Mouse (Mus musculus) left cerebral cortex, postnatal 10 days (tissue): Measurements from ENCODE around the gene Olfr305. TPM values are rescaled to one million over a fixed set of nuclear protein-coding genes. Genes with fewer than 3 reads are reported as not detected.
"Not testable (repeated sequence)": the region's sequence is repeated elsewhere in the genome, so short reads cannot be mapped to it uniquely, and the experiment has no call there.

Source experiments
- DNase-seq, 2 experiments: peaks; one replicate each; pipeline ENCODE4 v3.0.0; 2021 to 2022; ENCODE audit warnings: low spot score in 2 of 2, mixed read lengths in 1 of 2; ENCODE audit errors: extremely low spot score in 1 of 2
- intact Hi-C: fragments of 180-260 bp; cut with DNase I; formaldehyde crosslinking; loops from one replicate; pipeline ENCODE4 v1.15.1; 2025
- total RNA-seq, 2 experiments: library from RNA; stranded (reverse); gene quantifications; 2 replicates each; pipeline ENCODE4 v1.2.3; 2021

Gene Olfr305
- total RNA-seq = not detected

DNA sequence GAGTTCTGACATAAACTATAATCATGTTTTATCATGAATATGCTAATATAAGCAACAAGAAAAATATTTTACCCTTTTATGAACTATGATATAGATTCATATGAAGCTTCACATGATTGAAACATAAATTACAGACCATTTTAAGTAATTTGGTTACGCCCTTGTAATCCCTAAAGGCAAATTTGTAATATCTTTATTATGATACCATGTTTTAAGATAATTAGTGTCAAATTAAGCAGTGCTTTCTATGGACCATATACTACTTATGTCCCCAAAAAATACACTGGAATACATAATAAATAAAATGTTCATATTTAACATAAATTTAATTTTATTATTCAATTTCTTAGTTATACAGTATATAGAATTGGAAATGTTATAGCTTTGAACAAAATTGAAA, at the start of gene Olfr305:
Gene Olfr305, minus strand, starts transcription at position 101 of the 400 bp plus-strand sequence.
- intact Hi-C loops = no loop called here
- DNase-seq = no peak

DNA sequence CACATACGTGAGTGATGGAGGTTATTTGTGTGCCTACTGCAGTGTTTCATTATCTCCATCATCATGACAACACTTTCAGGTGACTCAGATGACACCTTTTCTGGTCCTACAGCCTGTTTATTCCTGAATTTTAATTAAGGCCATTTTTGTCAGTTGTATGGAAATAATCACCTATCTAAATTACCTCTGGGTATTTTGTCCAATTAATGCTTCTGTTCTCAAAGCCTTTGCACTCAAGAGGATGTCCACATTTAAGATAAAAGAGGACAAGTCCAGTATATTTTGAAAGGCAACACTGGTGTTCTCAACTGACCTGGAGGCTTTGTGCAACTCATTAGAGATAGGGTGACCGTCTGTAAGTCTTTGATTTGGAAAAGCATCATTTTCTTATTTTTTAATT, 36.8 kb upstream of the Olfr305 start, which contains the start of gene Olfr301:
Gene Olfr301, plus strand, starts transcription at position 301 of the 400 bp plus-strand sequence.
- intact Hi-C loops = no loop called here

GRCm38 (mm10) chr7:86397689-86398088, 31.0 kb upstream of the Olfr305 start, which contains the start of gene Olfr303:
Gene Olfr303 (minus strand): TSS chr7:86397789.
- intact Hi-C loops = no loop called here
- DNase-seq = no peak

More for the DNA sequence above, 36.8 kb upstream of the Olfr305 start, which contains the start of gene Olfr301:
- no peak for DNase-seq

- DNase-seq = no peak
- intact Hi-C loops = no loop called here
These were observed 19.8 kb upstream of the Olfr305 start, which contains the start of gene Olfr304 for GRCm38 (mm10) chr7:86386558-86386957. Gene Olfr304 (minus strand): TSS chr7:86386658.

- intact Hi-C loops = no loop called here
- no peak for DNase-seq
These were observed 19.0 kb upstream of the Olfr305 start for GRCm38 (mm10) chr7:86385769-86386168.

DNA sequence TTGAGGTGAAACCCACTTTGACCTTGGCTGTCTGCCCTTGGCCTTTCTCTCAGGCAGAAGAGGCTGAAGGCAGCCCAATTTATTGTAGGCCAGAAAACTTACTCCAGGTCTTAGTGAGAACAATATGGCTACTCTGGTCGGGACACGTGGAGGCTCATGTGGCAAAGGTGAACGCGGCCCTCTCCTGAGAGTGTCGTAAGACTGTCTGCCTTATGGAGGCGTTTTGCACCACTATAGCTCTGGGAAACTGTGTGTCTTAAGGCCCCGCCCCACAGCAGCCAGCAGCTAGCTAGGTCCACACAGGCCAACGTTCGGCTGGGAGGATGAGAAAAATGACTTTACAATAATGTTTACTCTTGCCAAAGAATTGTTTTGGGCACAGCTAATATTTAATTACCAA, 20.4 kb downstream of the Olfr305 start:
- DNase-seq, intact Hi-C loops: not testable (repeated sequence)

DNA sequence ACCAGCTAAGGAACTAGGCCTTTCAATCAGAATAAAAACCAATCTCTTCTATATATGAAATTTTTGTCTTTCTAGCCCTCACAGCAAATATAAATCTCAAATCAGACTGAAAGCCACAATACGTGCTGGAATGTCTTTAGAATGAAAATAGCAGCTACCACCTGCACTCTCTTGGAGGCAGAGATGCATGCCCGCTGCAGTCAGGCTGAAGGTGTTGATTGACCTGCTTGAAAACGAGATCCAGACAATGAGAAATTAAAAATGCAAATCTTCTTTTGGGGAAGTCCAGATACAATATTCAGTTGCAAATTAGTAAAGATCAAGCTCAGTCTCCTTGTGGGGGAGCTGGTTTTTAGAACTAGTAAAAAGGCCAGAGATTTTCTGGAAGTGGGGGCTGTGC, 22.5 kb downstream of the Olfr305 start:
- DNase-seq = no peak
- intact Hi-C loops = no loop called here

- intact Hi-C loops = no loop called here
- no peak for DNase-seq
These were observed 23.7 kb downstream of the Olfr305 start for GRCm38 (mm10) chr7:86342881-86343565.

DNA sequence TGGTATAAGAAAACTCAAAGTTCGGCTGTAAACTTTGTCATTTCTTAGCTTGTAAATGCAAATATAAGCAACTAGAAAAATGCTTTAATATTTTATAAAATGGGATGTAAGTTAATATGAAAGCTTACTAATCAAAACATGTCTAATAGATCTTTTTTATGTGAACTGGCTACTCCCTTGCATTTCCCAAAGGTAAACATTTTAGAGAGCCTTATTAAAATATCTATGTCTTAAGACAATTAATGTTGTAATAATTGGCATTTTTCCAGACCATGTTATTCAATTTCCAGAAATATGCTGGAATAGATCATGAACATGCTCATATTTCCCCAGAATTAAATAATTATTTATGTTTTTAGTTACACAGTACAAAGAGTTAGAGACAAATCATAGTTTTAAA, 29.2 kb downstream of the Olfr305 start, which contains the start of gene Olfr307:
Gene Olfr307, minus strand, starts transcription at position 101 of the 400 bp plus-strand sequence.
- intact Hi-C loops = no loop called here
- no peak for DNase-seq

DNA sequence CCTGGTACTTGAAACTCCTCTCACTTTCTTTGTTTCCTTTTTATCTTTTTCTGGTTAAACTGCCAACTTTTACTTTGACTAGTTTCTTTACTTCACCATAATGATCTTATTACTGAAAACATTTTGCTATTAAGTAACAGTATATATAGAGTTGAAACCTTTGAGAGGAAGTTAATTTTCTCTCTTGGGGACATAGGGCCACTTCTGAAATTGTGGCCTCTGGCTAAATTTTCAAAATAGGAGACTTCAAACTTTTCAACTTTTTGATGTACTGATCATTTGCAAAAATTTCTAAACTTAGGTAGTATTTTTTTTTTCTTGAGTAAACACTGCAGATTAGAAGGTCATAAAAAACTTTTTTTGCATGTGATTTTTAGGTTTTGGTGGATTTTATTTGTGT, 41.2 kb downstream of the Olfr305 start, which contains the start of gene Olfr308:
Gene Olfr308, minus strand, starts transcription at position 101 of the 400 bp plus-strand sequence.
- intact Hi-C loops = no loop called here
- DNase-seq = no peak

- intact Hi-C loops = no loop called here
- no peak for DNase-seq
These were observed 45.4 kb downstream of the Olfr305 start for GRCm38 (mm10) chr7:86321323-86321722.

DNA sequence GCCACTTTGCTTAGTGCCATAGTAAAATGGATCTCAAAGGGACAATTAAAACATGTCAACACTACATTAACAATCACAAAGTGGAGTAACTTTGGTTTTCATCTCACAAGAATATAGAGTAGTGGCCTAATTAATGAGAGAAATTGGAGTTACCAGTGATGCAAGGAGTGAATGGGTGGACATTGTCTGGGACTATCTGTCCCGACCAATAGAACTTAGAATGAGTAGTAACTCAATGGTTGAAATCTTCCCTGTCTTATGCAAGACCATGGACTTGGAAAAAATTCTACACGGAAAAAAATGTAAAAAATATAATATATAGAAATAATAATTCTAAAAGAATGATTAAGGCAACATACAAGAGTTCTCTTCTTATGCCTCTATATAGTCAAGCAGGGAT, 53.1 kb downstream of the Olfr305 start, which contains the start of gene Olfr309:
Gene Olfr309, minus strand, starts transcription at position 101 of the 400 bp plus-strand sequence.
- intact Hi-C loops = no loop called here
- DNase-seq = no peak

Other genes with a start within 250 kb of the Olfr305 start
- not detected for gene Vmn2r75, start 195.2 kb downstream of the Olfr305 start, total RNA-seq
- gene Vmn2r76, start 120.6 kb downstream of the Olfr305 start, total RNA-seq = not detected
- not detected for gene Olfr310, start 89.8 kb downstream of the Olfr305 start, total RNA-seq
- gene Olfr309, start 53.2 kb downstream of the Olfr305 start, total RNA-seq = not detected
- gene Olfr308, start 41.3 kb downstream of the Olfr305 start, total RNA-seq = not detected
- gene Olfr307, start 29.3 kb downstream of the Olfr305 start, total RNA-seq = not detected
- gene Olfr304, start 19.7 kb upstream of the Olfr305 start, total RNA-seq = not detected
- not detected for gene Olfr303, start 30.9 kb upstream of the Olfr305 start, total RNA-seq
- gene Olfr301, start 36.9 kb upstream of the Olfr305 start, total RNA-seq = not detected
- gene Olfr299, start 93.0 kb upstream of the Olfr305 start, total RNA-seq = not detected
- not detected for gene Olfr298, start 125.6 kb upstream of the Olfr305 start, total RNA-seq
- gene Olfr297, start 153.0 kb upstream of the Olfr305 start, total RNA-seq = not detected
- gene Olfr295, start 216.9 kb upstream of the Olfr305 start, total RNA-seq = not detected
- not detected for gene Olfr294, start 249.7 kb upstream of the Olfr305 start, total RNA-seq